Mouse (Mus musculus): ENCODE data around the gene Tgfa.

DNA sequence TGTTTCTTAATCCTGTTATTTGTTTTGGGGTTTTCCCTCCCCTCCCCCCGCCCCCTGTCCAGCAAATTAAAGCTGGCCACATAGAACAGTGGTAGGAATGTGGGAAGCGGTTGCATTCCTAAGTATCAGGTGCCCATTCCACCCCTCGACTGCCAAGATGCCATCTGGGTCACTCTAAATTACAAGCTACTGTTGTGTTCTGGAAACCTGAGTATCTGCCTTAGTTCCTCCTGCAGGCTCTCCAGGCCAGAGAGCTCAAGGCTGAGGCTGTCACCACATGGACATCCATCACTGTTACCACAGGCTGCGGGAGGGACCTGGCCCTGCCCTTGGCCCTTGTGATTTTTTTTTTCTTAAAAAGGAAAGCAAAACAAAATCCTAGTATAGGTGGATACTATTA lies 25.9 kb upstream of the Tgfa start:
- no peak for TF ChIP-seq MAFK (IDR thresholded peaks at IDR 0.05; ENCODE audit: insufficient read depth, low read depth, low read length)
- TF ChIP-seq ZNF384 (IDR thresholded peaks at IDR 0.05; ENCODE audit: low read depth, low read length) = no peak
- TF ChIP-seq HCFC1 (IDR thresholded peaks at IDR 0.05; ENCODE audit: borderline replicate concordance, insufficient read depth, low read length) = no peak
- TF ChIP-seq ZC3H11A (IDR thresholded peaks at IDR 0.05; ENCODE audit: borderline replicate concordance, low read depth, low read length) = no peak

All from ES-E14 (cell line).